Mouse (Mus musculus): ENCODE measurements around the gene Gm10272.
"Not testable (repeated sequence)": the region's sequence is repeated elsewhere in the genome, so short reads cannot be mapped to it uniquely, and the experiment has no call there.

DNA sequence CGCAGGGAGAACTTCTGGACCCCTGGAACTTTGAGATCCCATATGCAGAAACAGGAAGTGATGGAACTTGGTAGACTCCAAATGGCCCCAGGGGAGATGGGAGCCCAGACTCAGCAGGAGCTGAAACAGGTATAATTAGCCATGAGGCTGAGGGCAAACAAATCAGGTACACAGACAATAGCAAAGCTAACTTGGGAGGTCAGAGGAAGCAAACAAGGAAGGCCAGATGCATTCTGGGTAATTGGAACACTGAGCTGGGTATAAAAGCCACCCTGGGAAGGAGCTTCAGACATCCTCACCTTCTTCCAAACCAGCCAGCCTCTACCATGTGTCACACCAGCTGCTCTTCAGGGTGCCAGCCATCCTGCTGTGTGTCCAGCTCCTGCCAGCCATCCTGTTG lies 13.9 kb downstream of the Gm10272 start, which contains the start of gene Krtap12-1:
- TF ChIP-seq POLR2A (IDR thresholded peaks at IDR 0.05; ENCODE audit: borderline replicate concordance, insufficient read depth, low read length); CTCF (IDR thresholded peaks at IDR 0.05; ENCODE audit: borderline replicate concordance, insufficient read depth, low read depth, low read length): not testable (repeated sequence)

All from cerebellum, adult 2 months (tissue).